In genomic region chr1:172126376-172127347, GRCm38 (mm10) we compare ENCODE assay signal across 8 mouse cellular contexts. TPM values are rescaled to one million over a fixed set of nuclear protein-coding genes. Genes with fewer than 3 reads are reported as not detected.
A peak's percentile ranks its signal among the peaks of the same experiment; 100 is the strongest.
DNase-seq lines count a peak whose midpoint lies in the region; ATAC-seq and TF ChIP-seq lines count a peak whose summit lies in the region.

Gene Pex19, plus strand, starts transcription at chr1:172126755.

- H3K9ac ChIP-seq in hindbrain, postnatal 0 days (replicated peaks; ENCODE audit: low read length) = peak within 1 kb of the TSS; percentile 80

- DNase-seq in adrenal gland, adult (ENCODE audit: inconsistent age in 2 of 2, low spot score in 1 of 2) = peak; percentile 78 to 92
- DNase-seq in gastrocnemius, adult 8-10 months (ENCODE audit: low spot score in 2 of 2) = peak; percentile 27 to 54
- peak; percentile 95 for DNase-seq in hindbrain, postnatal 0 days (ENCODE audit: low spot score)
- DNase-seq in left cerebral cortex, adult 2 months (ENCODE audit: extremely low spot score in 1 of 2, low spot score in 2 of 2) = peak; percentile 75 to 77
- DNase-seq in right cerebral cortex, adult 18-20 months = peak; percentile 86
- peak; percentile 77 for DNase-seq in urinary bladder, postnatal 14 days (ENCODE audit: low spot score)

- H3K9me3 ChIP-seq in hindbrain, postnatal 0 days (ENCODE audit: low read length) = no peaks in the 10 kb centered on the region

- H3K4me1 ChIP-seq in cortical plate, adult 2 months (ENCODE audit: control insufficient read depth, insufficient read depth, low read length) = peaks cover 8% of the 10 kb centered on the region
- H3K4me1 ChIP-seq in hindbrain, postnatal 0 days (ENCODE audit: insufficient read depth, low read length) = peaks cover 6% of the 10 kb centered on the region

- no peak for TF ChIP-seq CTCF in cortical plate, adult 2 months (IDR thresholded peaks at IDR 0.05; ENCODE audit: extremely low read depth, insufficient read depth, low read length)
- TF ChIP-seq CTCF in hindbrain, postnatal 0 days (IDR thresholded peaks at IDR 0.05; ENCODE audit: low read depth) = no peak
- no peak for TF ChIP-seq CTCF in left cerebral cortex, adult 2 months (IDR thresholded peaks at IDR 0.05)

- H3K79me2 ChIP-seq in macrophage (ENCODE audit: inconsistent target) = peaks cover 13% of the 10 kb centered on the region; the same call in 1 of the 2 replicates

- 2% methylated on average over 42 of the region's 42 CpGs for WGBS in hindbrain, postnatal 0 days
- WGBS in macrophage (ENCODE audit: missing documents) = 1% methylated on average over 42 of the region's 42 CpGs

- H3K27ac ChIP-seq in cortical plate, adult 2 months (ENCODE audit: insufficient read depth, low read length) = no peak within 1 kb of the TSS
- peak within 1 kb of the TSS; percentile 66 for H3K27ac ChIP-seq in hindbrain, postnatal 0 days
- H3K27ac ChIP-seq in left cerebral cortex, adult 2 months = peak within 1 kb of the TSS; percentile 77
- peak within 1 kb of the TSS; percentile 77 for H3K27ac ChIP-seq in macrophage

- peak; percentile 97 for ATAC-seq in hindbrain, postnatal 0 days

- peak; percentile 73 for TF ChIP-seq POLR2A in cortical plate, adult 2 months (IDR thresholded peaks at IDR 0.05; ENCODE audit: extremely low read depth, insufficient read depth, low read length)

- intact Hi-C loops in left cerebral cortex, adult 2 months (cut with DNase I) = loop anchor here (5.0 kb wide), 1 partner anchor 79 kb away; no protein-coding TSS in a partner anchor

- H3K27me3 ChIP-seq in hindbrain, postnatal 0 days (ENCODE audit: insufficient read depth, low read length) = no peaks in the 10 kb centered on the region

- peak within 1 kb of the TSS; percentile 69 for H3K4me2 ChIP-seq in hindbrain, postnatal 0 days (ENCODE audit: low read depth, low read length)

- H3K4me3 ChIP-seq in cortical plate, adult 2 months (ENCODE audit: insufficient read depth, low read length) = peak within 1 kb of the TSS; percentile 94
- H3K4me3 ChIP-seq in hindbrain, postnatal 0 days (ENCODE audit: low read length) = peak within 1 kb of the TSS; percentile 85
- H3K4me3 ChIP-seq in left cerebral cortex, adult 2 months = peak within 1 kb of the TSS; percentile 94
- peak within 1 kb of the TSS; percentile 99 for H3K4me3 ChIP-seq in macrophage (ENCODE audit: inconsistent target)

- peaks cover 28% of the 10 kb centered on the region for H3K36me3 ChIP-seq in hindbrain, postnatal 0 days (ENCODE audit: insufficient read depth, low read length)
- H3K36me3 ChIP-seq in macrophage (ENCODE audit: inconsistent target) = peaks cover 29% of the 10 kb centered on the region

RNA-seq across cellular contexts. Expression of gene Pex19, which starts in this region (rescaled TPM):
- 85.8 and 87.6 TPM in 2 replicates for polyA plus RNA-seq in cortical plate, adult 2 months (2012; rRNA removed)
- 10 to 100 TPM; 74.5 to 83.0 (median 76.6) TPM for total RNA-seq in gastrocnemius, adult 8-10 months (2022)
- total RNA-seq in hindbrain, postnatal 0 days (2014; rRNA removed) = 185 and 203 TPM in 2 replicates
- polyA plus RNA-seq in hindbrain, postnatal 0 days (2015; fragmentation: Nextera tagmentation; extraction: Ambion mirVana) = 140 and 144 TPM in 2 replicates
- total RNA-seq in left cerebral cortex, adult 2 months (2021) = 10 to 100 TPM; 82.8 to 92.4 TPM
- 10 to 100 TPM; 10.6 to 83.8 (median 47.2) TPM for total RNA-seq in macrophage (2018; cell fraction: chromatin; rRNA removed)
- 10 to 100 TPM; 40.4 to 60.5 (median 51.6) TPM for total RNA-seq in macrophage (2018; cell fraction: cytosol; rRNA removed)
- total RNA-seq in macrophage (2018; cell fraction: nucleus; rRNA removed) = 10 to 100 TPM; 17.9 to 67.3 (median 36.4) TPM
- polyA plus RNA-seq in macrophage (2018) = 44.5 to 55.5 TPM (median 48.6 TPM) in 3 replicates

Comparison
In these comparisons a context has a peak if more than half of its experiments do, and no peak if none do; other contexts are left out.
1. DNase-seq: peak in every context shown above with its lines; median percentile 95 in hindbrain, postnatal 0 days; 86 in right cerebral cortex, adult 18-20 months; 85 in adrenal gland, adult; 77 in urinary bladder, postnatal 14 days; 76 in left cerebral cortex, adult 2 months; 40 in gastrocnemius, adult 8-10 months.